Mouse (Mus musculus) lung, postnatal 14 days (tissue): ENCODE measurements around the gene Glmp.
"Not testable (repeated sequence)": the region's sequence is repeated elsewhere in the genome, so short reads cannot be mapped to it uniquely, and the experiment has no call there.

Experiments used
- DNase-seq: peaks from one replicate; pipeline ENCODE4 v3.0.0; 2021

The Glmp gene

DNA sequence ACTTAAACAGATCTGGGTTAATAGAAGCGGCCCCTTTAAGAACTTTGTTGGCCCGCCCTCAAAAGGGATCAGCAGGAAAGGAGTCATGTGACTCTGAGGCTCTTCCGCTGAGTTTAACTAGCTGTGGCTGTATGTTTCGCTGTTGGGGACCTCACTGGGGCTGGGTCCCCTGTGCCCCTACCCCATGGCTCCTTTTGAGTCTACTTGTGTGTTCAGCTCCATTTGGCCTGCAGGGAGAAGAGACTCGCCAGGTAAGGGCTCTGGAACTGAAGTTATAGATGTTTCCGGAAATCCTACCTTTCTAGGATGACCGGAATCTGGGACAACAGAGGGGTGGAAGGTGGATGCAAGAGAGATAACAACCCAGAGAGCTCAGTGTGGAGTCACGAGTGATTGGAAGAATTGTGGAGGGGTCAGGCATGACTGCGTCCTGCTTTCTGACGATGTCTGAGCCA is at the start of gene Glmp:
Glmp (plus strand) TSS at position 73 of the 455 bp plus-strand sequence.
- peak; percentile 66 for DNase-seq

- DNase-seq = no peak
Observed at GRCm38 (mm10) chr3:88276121-88276520, 48.7 kb upstream of the Glmp start.

- peak; percentile 34 for DNase-seq
Observed at GRCm38 (mm10) chr3:88276529-88277143, 48.2 kb upstream of the Glmp start.

- no peak for DNase-seq
Observed at GRCm38 (mm10) chr3:88280035-88280434, 44.8 kb upstream of the Glmp start.

- peak; percentile 65 for DNase-seq
Observed at GRCm38 (mm10) chr3:88281141-88281916, 43.5 kb upstream of the Glmp start.

DNA sequence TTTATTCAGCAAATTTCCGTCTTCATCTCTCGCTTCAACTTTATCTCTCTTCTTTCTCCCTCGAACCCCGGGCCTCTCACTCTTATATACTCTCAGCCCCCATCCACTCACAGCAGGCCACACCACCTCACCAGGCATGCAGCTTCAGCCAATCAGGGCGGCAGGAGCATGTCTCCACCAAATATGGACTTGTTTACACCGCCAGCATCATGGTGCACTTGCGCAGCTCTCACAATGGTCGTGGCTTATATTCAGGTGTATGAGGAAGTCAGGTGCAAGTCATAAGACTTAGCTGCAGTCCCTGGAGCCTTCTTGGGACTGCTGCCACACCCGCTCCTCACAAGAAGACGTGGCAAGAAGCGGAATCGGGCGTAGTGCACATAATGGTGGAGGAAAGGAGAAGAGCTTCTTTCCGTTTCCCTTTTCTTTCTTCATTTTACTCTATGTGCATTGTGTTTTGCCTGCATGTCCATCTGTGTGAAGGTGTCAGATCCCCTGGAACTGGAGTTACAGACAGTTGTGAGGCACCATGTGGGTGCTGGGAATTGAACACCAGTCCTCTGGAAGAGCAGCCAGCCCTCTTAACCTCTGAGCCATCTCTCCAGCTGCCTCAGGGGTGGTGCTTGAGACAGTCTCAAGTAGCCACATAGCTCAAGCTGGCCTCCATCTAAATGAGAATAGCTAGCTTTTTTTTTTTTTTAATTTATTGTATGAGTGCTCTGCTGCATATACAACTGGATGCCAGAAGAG is 39.8 kb upstream of the Glmp start:
- DNase-seq = not testable (repeated sequence)

- not testable (repeated sequence) for DNase-seq
Observed at GRCm38 (mm10) chr3:88285565-88285895, 39.3 kb upstream of the Glmp start.

- no peak for DNase-seq
Observed at GRCm38 (mm10) chr3:88287110-88287509, 37.7 kb upstream of the Glmp start, which contains the start of gene Gm38392. Gene Gm38392, minus strand, starts transcription at chr3:88287210.

DNA sequence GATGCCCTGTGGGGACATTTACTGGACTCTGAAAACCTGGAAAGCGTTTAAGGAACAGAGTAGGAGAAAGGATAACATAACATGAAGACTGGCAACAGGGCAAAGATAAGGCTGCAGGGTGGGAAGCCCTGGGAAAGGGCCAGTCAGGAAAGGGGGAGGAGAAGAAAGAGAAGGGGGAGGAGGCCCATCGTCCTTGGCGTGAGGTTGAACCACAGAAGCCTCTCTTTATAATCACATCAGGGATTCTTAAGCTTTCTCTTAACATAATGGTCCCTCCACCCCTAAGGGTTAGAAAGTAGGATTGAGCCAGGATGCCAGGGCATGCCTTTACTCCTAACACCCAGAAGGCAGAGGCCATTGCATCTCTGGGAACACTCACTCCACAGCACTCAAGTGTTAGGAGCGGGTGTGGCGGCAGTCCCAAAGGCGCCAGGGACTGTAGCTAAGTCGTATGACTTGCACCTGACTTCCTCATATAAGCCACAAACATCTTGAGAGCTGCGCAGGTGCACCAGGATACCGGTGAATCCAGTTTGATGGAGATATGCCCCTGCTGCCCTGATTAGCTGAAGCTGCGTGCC is 36.6 kb upstream of the Glmp start:
- peak; percentile 7 for DNase-seq

- peak; percentile 37 for DNase-seq
Observed at GRCm38 (mm10) chr3:88291970-88292369, 32.9 kb upstream of the Glmp start.

- DNase-seq = not testable (repeated sequence)
Observed at GRCm38 (mm10) chr3:88295272-88295671, 29.6 kb upstream of the Glmp start.

DNA sequence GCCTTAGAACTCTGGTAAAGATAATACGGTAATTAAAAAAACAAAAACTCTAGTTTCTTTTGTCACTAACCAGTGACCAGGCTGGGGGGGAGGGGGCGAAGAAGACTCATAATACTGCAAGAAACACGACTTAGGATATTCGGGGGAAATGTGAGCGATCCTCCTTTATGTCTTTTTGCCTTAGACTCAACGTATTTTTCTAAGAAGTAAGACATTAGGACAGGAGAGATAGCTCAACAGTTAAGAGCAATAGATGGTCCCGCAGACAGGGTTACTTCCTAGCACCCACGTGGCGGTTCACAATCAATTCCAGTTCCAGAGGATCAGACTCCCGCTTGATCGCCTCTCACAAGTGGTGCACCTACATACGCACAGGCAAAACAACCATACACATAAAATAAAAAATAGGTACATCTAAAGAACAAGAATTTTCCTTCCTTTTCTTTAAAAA is 28.7 kb upstream of the Glmp start:
- DNase-seq = no peak

GRCm38 (mm10) chr3:88296561-88297318 is 28.1 kb upstream of the Glmp start, which contains the start of the genes Tsacc and Cct3:
Gene Tsacc, minus strand, starts transcription at chr3:88296999.
Gene Cct3, plus strand, starts transcription at chr3:88297116.
- peak; percentile 97 for DNase-seq

DNA sequence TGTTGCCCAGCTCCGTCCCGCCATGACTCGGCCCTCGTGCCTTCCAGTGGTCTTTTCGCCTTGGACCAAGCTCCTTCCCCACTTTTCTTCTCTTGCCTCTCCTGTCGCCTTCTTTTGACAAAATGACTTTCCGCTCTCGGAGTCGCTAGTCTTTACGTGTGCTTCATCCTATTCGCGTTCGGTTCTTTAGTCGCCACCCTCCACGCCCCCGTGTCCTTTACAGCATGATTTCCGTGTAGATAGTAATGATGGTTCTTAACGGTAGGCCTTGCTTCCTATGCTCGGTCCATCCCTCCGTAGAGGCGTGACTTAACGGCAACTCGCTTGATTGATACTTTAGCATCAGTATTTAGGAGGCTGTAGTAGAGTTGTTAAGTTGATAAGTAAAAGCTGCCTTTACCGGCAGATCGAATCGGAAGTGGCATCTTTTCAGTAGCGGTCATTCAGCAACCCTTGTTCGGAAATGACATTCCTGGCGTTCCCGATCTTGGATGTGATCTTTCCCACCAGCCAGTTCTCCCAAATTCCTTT is 27.4 kb upstream of the Glmp start:
- no peak for DNase-seq

GRCm38 (mm10) chr3:88299172-88299571 is 25.7 kb upstream of the Glmp start:
- no peak for DNase-seq

GRCm38 (mm10) chr3:88328956-88329355 is 4.1 kb downstream of the Glmp start:
- no peak for DNase-seq

DNA sequence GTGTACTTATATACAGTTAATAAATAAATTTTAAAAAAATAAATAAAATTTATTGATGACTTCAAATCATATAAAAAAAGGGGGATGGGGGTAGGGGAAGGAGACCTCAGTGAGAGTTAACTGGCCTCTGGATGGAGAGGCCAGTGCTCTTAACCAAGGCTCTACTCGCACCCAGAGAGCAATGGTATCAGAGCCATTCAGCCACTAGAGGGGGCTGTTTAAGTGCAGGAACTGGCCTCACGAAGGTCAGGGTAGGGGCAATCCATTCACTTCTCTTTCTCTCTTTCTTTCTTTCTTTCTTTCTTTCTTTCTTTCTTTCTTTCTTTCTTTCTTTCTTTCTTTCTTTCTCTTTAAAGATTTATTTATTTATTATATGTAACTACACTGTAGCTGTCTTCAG is 6.5 kb downstream of the Glmp start:
- peak; percentile 66 for DNase-seq

DNA sequence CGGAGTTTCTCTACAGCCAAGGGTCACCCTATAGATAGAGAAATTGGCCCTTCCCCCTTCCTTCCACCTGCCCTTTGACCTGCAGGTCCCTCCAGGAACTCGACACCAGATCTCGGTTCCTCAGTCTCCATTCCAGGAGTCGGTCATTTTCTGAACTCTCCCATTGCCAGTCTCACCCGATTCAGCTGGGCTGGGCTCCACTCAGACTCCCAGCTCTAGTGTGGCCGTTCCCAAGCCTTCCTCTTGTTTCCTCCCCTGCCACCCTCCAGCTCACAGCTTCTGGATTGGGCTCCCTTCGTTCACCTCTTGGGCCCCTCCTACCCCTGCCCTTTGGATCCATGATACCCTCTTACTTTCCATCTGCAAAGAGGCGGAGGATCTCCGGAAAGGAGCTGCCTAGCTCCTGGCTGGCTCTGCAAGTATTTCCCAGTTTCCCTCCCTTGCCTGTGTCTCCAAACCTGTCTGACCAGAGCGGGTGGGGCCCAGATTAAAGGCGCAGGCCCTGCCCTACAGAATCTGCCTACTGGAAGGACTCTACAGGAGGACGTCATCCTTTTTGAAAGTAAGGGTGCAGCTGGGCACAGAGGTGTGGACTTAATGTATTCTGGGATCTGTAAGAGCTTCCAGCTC is 9.3 kb downstream of the Glmp start:
- peak; percentile 31 for DNase-seq

DNA sequence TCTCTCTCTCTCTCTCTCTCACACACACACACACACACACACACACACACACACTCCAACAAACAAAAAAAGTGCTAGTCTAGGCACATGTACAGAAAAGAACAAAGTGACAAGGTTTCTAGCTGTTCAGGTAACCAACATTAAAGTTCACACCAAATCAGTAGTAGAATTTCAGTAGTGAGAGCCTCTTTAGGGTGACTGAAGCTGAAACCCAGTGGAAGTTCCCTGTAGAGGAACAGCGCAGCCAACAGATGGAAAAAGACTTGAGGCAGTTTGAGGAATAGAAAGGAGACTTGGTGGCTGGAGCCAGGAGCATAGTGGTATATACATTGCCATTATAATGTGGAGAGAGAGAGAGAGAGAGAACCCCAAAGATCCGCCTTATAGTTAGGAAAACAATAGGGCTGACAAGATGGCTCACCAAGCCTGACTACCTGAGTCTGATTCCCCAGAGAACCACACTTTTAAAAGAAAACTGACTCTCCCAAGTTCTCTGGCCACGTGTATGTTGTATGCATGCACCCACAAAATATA is 10.1 kb downstream of the Glmp start:
- DNase-seq = no peak

DNA sequence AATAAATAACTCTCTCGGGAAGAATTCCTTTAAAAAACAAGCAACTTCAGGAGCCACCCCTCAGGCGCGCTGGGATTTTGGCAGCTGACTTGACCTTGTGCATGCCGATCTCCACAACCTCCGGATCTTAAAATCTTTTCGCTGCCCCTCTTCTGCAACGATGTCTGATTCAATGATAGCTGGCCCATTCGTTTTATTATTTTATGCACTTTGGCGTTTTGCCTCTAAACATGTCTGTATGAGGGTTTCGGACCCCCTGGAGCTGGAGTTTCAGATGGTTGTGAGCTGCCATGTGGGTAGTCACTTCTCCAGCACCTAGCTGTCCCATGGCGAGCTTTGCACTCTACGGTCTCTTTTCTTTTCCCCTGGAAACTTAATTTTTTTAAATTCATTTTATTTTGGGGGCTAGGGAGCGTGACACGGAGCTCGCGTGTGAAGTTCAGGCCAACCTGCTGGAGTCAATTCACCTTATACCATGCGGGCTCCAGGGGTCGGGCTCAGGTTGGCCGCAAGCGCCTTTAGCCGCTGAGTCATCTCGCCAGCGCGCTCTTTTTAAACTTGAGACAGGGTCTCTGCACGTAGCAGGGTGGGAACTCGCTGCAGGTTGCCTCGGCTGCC is 10.7 kb downstream of the Glmp start:
- no peak for DNase-seq
